Mouse (Mus musculus) hindbrain, embryonic 16.5 days (tissue): Measurements from ENCODE around the gene Ptpn11. TPM values are rescaled to one million over a fixed set of nuclear protein-coding genes. Genes with fewer than 3 reads are reported as not detected.
"Not testable (repeated sequence)": the region's sequence is repeated elsewhere in the genome, so short reads cannot be mapped to it uniquely, and the experiment has no call there.

Experiments used
- ATAC-seq: fragments of 200-750 bp; cut with Nextera tagmentation; 2 replicates; pipeline ENCODE4 v1.8.0; 2017; ENCODE audit warnings: moderate TSS enrichment, moderate library complexity
- H3K27ac ChIP-seq: fragments of 300-500 bp; sonication (generic); 2 replicates; pipeline ENCODE4 v1.5.1; 2014; ENCODE audit warnings: low read depth, mild to moderate bottlenecking, control low read depth, low read length, moderate library complexity
- H3K27me3 ChIP-seq: fragments of 300-500 bp; sonication (generic); replicated peaks from 2 replicates; pipeline ENCODE4 v1.6.1; 2014; ENCODE audit warnings: low read length; ENCODE audit not compliant: control insufficient read depth, insufficient read depth
- H3K36me3 ChIP-seq: fragments of 300-500 bp; sonication (generic); 2 replicates; pipeline ENCODE4 v1.6.1; 2014; ENCODE audit warnings: mild to moderate bottlenecking, low read length, moderate library complexity, mixed read lengths; ENCODE audit not compliant: control insufficient read depth, insufficient read depth
- H3K4me1 ChIP-seq: fragments of 300-500 bp; sonication (generic); 2 replicates; pipeline ENCODE4 v1.6.1; 2014; ENCODE audit warnings: low read depth, low read length; ENCODE audit not compliant: control insufficient read depth, insufficient read depth
- H3K4me2 ChIP-seq: fragments of 300-500 bp; sonication (generic); 2 replicates; pipeline ENCODE4 v1.6.1; 2014; ENCODE audit warnings: mild to moderate bottlenecking, low read length, control low read depth, moderate library complexity
- H3K4me3 ChIP-seq: fragments of 300-500 bp; sonication (generic); 2 replicates; pipeline ENCODE4 v1.5.1; 2014; ENCODE audit warnings: mild to moderate bottlenecking, low read length, control low read depth, moderate library complexity
- H3K9ac ChIP-seq: fragments of 300-500 bp; sonication (generic); 2 replicates; pipeline ENCODE4 v1.6.1; 2014; ENCODE audit warnings: low read depth, mild to moderate bottlenecking, control low read depth, low read length, moderate library complexity
- H3K9me3 ChIP-seq: fragments of 300-500 bp; sonication (generic); 2 replicates; pipeline ENCODE4 v1.6.1; 2014; ENCODE audit warnings: mild to moderate bottlenecking, low read length, moderate library complexity; ENCODE audit not compliant: control insufficient read depth
- WGBS: fragments of 180-500 bp; shearing (Covaris S2); extraction: QIAGEN DNeasy Blood & Tissue Kit; methylation state at CpG from one replicate; pipeline ENCODE4 v1.1.7; 2014; 5-methylcytosine and 5-hydroxymethylcytosine counted together
- polyA plus RNA-seq: library from polyadenylated mRNA; unstranded; fragments of >200 nt; fragmentation: Nextera tagmentation; extraction: Ambion mirVana; gene quantifications from 2 replicates; pipeline ENCODE4 v1.2.1, GENCODE M21; 2015

The Ptpn11 gene
- polyA plus RNA-seq, 1 experiment from 2014 or later = 20.9 TPM

DNA sequence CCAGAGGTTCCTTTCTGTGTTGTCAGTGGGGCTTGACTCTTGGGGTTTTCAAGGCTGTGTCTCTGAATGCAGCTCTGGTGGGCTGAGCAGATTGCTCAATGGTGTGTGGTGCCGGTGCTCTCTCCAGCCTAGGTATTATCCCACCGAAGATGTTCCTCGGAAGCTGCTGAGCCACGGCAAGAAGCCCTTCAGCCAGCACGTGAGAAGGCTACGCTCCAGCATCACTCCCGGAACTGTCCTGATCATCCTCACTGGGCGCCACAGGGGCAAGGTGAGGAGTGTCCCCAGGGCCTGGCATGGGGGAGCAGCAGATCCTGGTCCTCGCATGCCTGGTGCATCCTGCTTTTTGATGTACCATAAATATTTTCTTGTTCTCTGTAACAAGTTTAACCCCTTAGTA lies 15.3 kb upstream of the Ptpn11 start:
- H3K4me2 ChIP-seq = no peak overlapping the region
- H3K9me3 ChIP-seq = no peaks in the 10 kb centered on the region
- H3K4me3 ChIP-seq = no peak overlapping the region
- whole genome bisulfite sequencing = 85% methylated on average over 9 of the region's 9 CpGs
- ATAC-seq = no peak
- H3K27me3 ChIP-seq = no peaks in the 10 kb centered on the region
- peaks cover 11% of the 10 kb centered on the region for H3K4me1 ChIP-seq
- peaks cover 27% of the 10 kb centered on the region for H3K36me3 ChIP-seq
- H3K9ac ChIP-seq = no peak overlapping the region
- H3K27ac ChIP-seq = no peak overlapping the region

DNA sequence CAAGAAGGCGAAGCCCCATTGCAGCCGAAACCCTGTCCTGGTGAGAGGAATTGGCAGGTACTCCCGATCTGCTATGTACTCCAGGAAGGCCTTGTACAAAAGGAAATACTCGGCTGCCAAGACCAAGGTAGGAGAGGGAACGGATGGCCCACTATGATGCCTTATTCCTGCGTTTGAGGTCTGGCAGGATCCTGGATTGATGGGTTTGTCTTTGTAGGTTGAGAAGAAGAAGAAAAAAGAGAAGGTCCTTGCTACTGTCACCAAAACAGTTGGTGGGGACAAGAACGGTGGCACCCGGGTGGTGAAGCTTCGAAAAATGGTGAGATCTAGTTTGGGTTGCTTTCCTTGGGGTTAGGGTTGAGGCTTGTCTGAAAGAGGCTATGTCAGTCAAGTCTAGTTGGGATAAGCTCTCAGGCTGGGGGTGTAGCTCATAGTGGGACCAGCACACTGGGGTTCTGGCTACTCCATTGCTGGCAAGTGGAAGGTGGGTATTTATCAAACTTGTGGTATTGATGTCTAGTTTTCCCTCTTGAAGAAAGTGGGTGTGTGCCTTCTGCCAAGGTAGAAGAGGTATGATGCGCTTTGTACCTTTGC lies 14.4 kb upstream of the Ptpn11 start:
- not testable (repeated sequence) for ATAC-seq, H3K9me3 ChIP-seq, H3K27ac ChIP-seq, H3K27me3 ChIP-seq
- Histone ChIP-seq H3K4me1 (peaks cover 11% of the 10 kb centered on the region), H3K4me3 (peak overlapping the region; percentile 60), H3K36me3 (peaks cover 19% of the 10 kb centered on the region), H3K4me2 (peak overlapping the region; percentile 87), H3K9ac (peak overlapping the region; percentile 91)
- WGBS = 76% methylated on average over 8 of the region's 10 CpGs

DNA sequence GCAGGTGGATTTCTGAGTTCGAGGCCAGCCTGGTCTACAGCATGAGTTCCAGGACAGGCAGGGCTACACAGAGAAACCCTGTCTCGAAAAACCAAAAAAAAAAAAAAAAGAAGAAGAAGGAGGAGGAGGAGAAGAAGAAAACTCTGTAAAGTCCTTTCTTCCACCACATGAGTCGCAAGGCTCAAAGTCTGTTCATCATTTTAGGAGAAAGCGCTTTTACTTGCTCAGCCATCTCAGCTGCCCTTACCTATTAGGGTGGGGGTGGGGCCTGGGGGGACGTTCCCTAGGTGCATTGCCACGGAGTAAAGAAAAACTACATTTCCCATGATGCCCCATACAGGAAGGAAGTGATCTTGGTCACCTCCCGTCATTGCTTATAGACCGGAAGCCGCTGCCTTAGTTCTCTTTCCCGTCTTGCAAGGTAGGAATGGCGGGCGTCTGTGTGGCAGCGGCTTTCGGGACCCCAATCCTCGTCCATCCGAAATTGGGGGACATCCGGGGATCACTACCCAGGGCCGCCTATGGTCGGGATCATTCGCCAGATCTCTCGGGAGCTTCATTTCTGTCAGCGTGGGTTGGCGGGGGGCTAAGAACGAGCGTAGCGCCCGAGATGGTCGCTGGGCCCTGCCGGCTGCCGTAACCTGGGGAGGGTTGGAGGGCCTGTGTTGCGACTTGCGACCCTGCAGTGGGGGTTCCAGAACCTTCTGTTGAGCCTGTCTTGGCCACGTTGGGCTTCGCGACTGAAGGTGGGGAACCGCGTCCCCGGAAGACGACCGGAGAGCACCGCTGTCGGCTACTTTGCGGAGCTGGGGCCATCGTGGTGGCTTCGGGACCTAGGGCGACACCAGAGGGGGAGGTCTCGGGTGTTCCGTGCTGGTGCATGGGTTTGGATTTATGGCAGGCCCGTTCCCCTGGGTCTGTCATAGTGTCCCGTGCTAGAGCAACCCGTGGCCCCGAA lies 13.2 kb upstream of the Ptpn11 start, which contains the start of gene Rpl6:
Rpl6 (plus strand) TSS at position 350 of the 958 bp plus-strand sequence.
- Histone ChIP-seq H3K4me2 (peak within 1 kb of the TSS; percentile 87), H3K27me3 (0 out of 2 replicates have a peak, but pooled peaks cover 2% of the 10 kb centered on the region), H3K27ac (peak within 1 kb of the TSS; percentile 58), H3K4me3 (peak within 1 kb of the TSS; percentile 60), H3K36me3 (peaks cover 12% of the 10 kb centered on the region), H3K4me1 (peaks cover 11% of the 10 kb centered on the region), H3K9me3 (no peaks in the 10 kb centered on the region), H3K9ac (peak within 1 kb of the TSS; percentile 91)
- WGBS = under 1% methylated on average over 52 of the region's 52 CpGs
- ATAC-seq = peak; percentile 93

DNA sequence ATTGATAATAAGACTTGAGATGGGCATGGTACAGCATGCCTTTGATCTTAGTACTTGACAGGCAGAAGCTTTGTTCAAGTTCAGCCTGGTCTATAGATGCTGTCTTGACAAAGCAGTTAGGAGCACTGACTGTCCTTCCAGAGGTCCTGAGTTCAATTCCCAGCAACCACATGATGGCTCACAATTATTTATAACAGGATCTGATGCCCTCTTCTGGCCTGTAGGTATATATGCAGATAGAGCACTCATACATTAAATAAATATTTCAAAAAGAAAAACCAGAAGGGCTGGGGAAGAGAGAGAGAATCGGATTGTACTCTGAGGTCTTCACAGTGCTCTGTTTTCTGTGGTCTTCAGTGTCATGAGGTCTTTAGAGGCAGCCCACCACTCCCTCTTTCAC lies 11.3 kb upstream of the Ptpn11 start:
- H3K9me3 ChIP-seq = no peaks in the 10 kb centered on the region
- H3K9ac ChIP-seq = no peak overlapping the region
- H3K4me1 ChIP-seq = peaks cover 11% of the 10 kb centered on the region
- 85% methylated on average over 1 of the region's 1 CpGs for WGBS
- 0 out of 2 replicates have a peak, but pooled peaks cover 2% of the 10 kb centered on the region for H3K27me3 ChIP-seq
- no peak for ATAC-seq
- no peak overlapping the region for H3K27ac ChIP-seq
- no peak overlapping the region for H3K4me3 ChIP-seq
- H3K36me3 ChIP-seq = peaks cover 6% of the 10 kb centered on the region; the same call in 1 of the 2 replicates
- H3K4me2 ChIP-seq = no peak overlapping the region

DNA sequence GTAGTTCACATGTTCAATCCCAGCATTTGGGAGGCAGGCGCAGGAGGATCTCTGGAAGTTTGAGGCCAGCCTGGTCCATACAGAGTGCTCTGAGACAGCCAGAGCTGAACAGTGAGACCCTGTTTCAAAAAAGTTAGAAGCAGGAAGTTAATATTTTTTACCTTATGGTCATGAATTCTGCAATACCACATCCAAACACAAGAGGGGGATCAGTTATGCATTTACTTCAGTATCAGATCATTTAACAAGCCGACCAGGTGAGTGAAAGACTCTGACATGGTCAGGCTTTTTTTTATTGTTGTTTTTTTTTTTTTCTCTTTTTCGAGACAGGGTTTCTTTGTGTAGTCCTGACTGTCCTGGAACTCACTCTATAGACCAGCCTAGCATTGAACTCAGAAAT lies 10.5 kb upstream of the Ptpn11 start:
- ATAC-seq = no peak
- Histone ChIP-seq H3K27ac (no peak overlapping the region), H3K36me3 (peaks cover 6% of the 10 kb centered on the region; the same call in 1 of the 2 replicates), H3K4me1 (peaks cover 11% of the 10 kb centered on the region), H3K27me3 (0 out of 2 replicates have a peak, but pooled peaks cover 2% of the 10 kb centered on the region), H3K9me3 (no peaks in the 10 kb centered on the region), H3K9ac (no peak overlapping the region), H3K4me2 (no peak overlapping the region), H3K4me3 (no peak overlapping the region)
- 46% methylated on average over 3 of the region's 3 CpGs for WGBS

DNA sequence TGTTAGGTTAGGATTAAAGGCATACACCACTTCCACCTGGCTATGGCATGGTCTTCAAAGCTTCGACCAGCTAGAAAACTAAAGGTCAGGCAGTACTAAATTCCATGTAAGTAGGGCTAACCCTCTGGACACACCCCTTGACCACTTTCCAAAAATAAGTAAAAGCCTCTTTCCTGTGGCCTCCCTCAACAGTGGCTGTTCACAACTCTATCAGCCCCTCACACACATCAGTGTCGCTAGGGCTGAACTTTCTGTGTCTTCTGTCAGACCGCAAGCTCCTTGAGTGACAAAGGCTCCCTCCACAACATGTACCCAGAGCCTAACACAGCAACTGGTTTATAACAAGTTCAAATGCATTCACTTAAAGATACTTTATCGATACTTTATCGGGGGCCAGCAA lies 7.2 kb upstream of the Ptpn11 start:
- no peak overlapping the region for H3K9ac ChIP-seq
- ATAC-seq = no peak
- no peak overlapping the region for H3K4me2 ChIP-seq
- no peaks in the 10 kb centered on the region for H3K36me3 ChIP-seq
- H3K27ac ChIP-seq = no peak overlapping the region
- WGBS = 87% methylated on average over 5 of the region's 5 CpGs
- H3K4me1 ChIP-seq = no peaks in the 10 kb centered on the region
- H3K9me3 ChIP-seq = no peaks in the 10 kb centered on the region
- H3K4me3 ChIP-seq = no peak overlapping the region
- H3K27me3 ChIP-seq = 0 out of 2 replicates have a peak, but pooled peaks cover 2% of the 10 kb centered on the region

DNA sequence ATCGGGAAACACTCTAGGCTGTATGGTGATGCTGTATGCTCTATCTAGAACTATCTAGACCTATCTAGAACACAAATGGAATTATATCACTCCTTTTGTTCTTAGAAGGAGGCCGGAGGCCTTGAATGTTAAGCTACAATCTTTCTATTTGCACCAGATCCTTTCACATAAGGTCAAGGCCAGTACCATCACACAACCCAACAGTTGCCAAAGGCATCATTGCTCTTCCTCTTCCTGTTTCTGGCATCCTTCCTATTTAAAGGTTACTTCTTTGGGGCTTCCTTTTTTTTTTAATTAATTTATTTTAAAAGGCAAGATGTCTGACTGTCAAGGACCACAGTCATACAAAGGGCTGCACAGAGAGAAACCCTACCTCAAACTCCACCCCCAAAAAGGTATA lies 6.1 kb upstream of the Ptpn11 start:
- 85% methylated on average over 2 of the region's 2 CpGs for WGBS

DNA sequence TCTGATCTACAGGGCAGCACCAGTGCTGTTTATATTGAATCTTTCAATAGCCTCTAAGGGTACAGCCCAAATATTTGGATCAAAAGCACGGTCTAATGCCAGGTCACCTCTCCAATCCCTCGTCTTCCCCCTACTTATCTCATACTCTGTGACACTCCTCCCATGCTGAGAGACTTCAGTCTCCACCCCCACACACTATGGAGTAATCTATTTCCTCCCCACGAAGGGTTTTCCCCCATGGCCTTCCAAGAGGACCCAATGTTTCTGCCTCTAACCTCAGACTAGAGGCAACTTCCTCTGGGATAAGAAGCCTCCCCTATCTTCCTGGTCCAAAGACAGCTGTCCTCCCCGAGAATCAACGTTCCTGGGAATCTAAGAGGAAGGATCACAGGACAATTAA lies 5.6 kb upstream of the Ptpn11 start:
- Histone ChIP-seq H3K4me2 (no peak overlapping the region), H3K36me3 (no peaks in the 10 kb centered on the region), H3K9me3 (no peaks in the 10 kb centered on the region), H3K4me3 (no peak overlapping the region), H3K4me1 (peaks cover 2% of the 10 kb centered on the region), H3K27me3 (0 out of 2 replicates have a peak, but pooled peaks cover 2% of the 10 kb centered on the region), H3K9ac (no peak overlapping the region), H3K27ac (no peak overlapping the region)
- no peak for ATAC-seq
- 50% methylated on average over 5 of the region's 5 CpGs for WGBS

More for the DNA sequence above, 6.1 kb upstream of the Ptpn11 start:
- H3K9me3 ChIP-seq = no peaks in the 10 kb centered on the region
- no peaks in the 10 kb centered on the region for H3K36me3 ChIP-seq
- no peaks in the 10 kb centered on the region for H3K4me1 ChIP-seq
- no peak for ATAC-seq
- no peak overlapping the region for H3K9ac ChIP-seq
- H3K4me2 ChIP-seq = no peak overlapping the region
- no peak overlapping the region for H3K27ac ChIP-seq
- 0 out of 2 replicates have a peak, but pooled peaks cover 2% of the 10 kb centered on the region for H3K27me3 ChIP-seq
- no peak overlapping the region for H3K4me3 ChIP-seq

DNA sequence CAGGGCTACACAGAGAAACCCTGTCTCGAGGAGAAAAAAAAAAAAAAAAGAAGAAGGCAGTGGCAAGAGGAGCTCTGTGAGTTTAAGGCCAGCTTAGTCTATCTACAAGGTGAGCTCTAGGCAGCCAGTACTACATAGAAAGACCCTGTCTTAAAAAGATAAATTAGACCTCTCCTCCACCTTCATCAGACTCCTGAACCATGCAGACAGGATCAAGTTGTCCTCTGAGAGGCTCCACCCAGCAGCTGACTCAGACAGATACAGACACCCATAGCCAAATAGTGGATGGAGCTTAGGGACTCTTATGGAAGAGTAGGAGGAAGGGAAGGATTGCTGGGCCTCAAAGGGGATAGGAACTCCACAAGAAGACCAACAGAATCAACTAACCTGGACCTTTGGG lies 3.0 kb upstream of the Ptpn11 start:
- 29% methylated on average over 1 of the region's 1 CpGs for WGBS
- H3K4me3 ChIP-seq = no peak overlapping the region
- no peaks in the 10 kb centered on the region for H3K9me3 ChIP-seq
- peaks cover 17% of the 10 kb centered on the region for H3K4me1 ChIP-seq
- H3K36me3 ChIP-seq = no peaks in the 10 kb centered on the region
- no peak for ATAC-seq
- no peaks in the 10 kb centered on the region for H3K27me3 ChIP-seq
- no peak overlapping the region for H3K9ac ChIP-seq
- H3K27ac ChIP-seq = no peak overlapping the region
- no peak overlapping the region for H3K4me2 ChIP-seq
